Mouse (Mus musculus) fibroblast of lung, adult 2 months (primary cell): ENCODE measurements at regions not wholly inside any gene's neighbourhood (a gene's known extent, or its start where the extent isn't known, plus 50 kb on each side); places are given as distances from the start of the nearest gene placed in this dataset.

Experiments
- DNase-seq: peaks from one replicate; pipeline ENCODE4 v3.0.0-alpha.2; 2011; ENCODE audit warnings: low read depth

- no peak for DNase-seq
Measured at GRCm38 (mm10) chr9:84673327-84673726, 639.2 kb upstream of the Gm11114 start.

DNA sequence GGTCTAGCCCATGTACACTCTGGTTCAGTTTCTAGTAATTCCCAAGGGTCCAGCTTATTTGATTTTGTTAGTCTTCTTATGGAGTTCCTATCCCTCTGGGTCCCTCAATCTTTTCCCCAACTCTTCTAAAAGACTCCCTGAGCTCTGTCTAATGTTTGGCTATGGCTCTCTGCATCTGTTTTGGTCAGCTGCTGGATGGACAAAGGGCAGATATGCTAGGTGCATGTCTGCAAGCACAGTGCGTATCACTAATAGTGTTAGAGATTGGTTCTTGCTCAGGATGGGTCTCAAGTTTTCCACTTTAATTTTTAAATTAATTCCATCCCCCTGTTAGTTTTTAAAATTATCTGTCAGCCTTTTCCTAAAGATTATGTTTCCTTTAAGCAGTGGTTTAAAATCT, 634.2 kb upstream of the Gm11114 start:
- no peak for DNase-seq

GRCm38 (mm10) chr9:84718615-84719191, 593.9 kb upstream of the Gm11114 start:
- no peak for DNase-seq

GRCm38 (mm10) chr9:84719396-84719795, 593.2 kb upstream of the Gm11114 start:
- no peak for DNase-seq

DNA sequence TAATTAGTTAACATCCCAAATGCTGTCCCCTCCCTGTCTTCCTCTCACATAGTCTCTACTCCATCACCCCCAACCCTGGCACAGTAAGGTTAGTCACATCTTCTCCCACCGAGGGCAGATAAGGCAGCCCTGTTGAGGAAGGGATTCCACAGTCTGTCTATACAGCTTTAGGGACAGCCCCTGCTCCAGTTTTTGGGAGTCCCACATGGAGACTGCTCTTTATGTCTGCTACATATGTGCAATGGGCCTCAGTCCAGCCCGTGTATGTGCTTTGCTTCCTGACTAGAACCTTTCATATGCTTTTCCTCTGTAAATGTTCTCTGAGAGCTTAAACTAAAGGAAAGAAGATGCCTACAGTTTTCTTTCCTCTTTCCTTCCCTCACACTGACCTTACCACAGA, 592.1 kb upstream of the Gm11114 start:
- no peak for DNase-seq

DNA sequence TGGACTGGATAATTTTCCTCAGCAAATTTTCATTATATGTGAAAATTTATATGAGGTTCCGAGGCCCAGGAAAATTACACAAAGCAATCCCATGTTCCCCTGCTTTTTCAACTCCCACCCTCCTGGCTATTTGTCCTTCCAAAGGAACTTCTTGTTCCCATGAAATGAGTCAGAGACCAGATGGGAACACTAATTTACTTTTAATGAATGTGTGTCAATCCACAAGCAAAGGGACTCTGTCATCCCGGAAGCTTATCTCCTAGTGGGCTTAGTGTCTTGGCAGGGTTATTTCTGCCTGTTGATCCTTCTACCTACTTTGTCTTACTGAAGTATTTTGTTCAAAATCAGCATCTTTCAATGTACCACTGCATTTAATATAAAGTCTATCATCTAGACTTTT, 573.3 kb upstream of the Gm11114 start:
- no peak for DNase-seq

- no peak for DNase-seq
Measured at GRCm38 (mm10) chr9:84740336-84740735, 572.2 kb upstream of the Gm11114 start.

GRCm38 (mm10) chr9:84754332-84754731, 558.2 kb upstream of the Gm11114 start:
- no peak for DNase-seq

DNA sequence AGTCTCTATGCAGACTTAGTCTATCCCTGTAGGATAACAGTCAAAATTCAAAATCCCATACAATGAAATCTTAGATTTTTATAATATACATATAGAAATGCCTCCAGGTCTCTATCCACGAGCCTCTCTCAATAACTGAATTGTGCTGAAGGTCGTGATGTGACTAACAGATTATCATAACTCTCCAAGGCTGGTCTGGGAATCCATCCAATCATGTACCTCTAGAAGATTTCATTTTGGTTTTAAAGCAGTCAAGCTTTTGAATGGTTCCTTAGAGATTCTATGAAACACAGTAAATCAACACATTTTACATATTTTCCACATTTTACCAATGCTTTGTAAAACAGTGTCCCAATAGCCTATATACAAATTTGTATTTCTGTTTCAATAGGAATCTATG, 557.7 kb upstream of the Gm11114 start:
- no peak for DNase-seq

GRCm38 (mm10) chr9:84774348-84774747, 538.2 kb upstream of the Gm11114 start:
- peak; percentile 55 for DNase-seq

DNA sequence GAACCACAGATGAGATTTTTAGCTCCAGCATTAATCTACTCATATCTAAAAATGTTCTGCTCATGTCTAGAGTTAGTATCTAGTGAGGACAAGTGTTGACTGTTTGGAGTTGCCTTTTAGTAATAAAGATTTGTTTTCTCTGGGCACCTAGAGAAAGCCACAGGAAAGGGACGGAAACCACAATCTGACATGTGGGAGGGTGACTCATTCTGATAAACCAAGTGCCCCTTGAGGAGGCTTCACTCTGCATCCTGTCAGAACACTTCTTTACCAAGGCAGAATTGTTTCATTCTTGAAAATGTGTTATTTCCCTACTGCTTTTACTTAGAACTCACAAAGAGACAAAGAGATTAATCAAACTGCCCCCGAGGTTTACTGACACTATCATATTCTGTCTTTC, 537.4 kb upstream of the Gm11114 start:
- peak; percentile 18 for DNase-seq

GRCm38 (mm10) chr9:84779125-84779524, 533.4 kb upstream of the Gm11114 start:
- peak; percentile 30 for DNase-seq

GRCm38 (mm10) chr9:84825768-84826167, 486.8 kb upstream of the Gm11114 start:
- DNase-seq, result no peak

- DNase-seq, result no peak
Measured at GRCm38 (mm10) chr9:84828934-84829333, 483.6 kb upstream of the Gm11114 start.

DNA sequence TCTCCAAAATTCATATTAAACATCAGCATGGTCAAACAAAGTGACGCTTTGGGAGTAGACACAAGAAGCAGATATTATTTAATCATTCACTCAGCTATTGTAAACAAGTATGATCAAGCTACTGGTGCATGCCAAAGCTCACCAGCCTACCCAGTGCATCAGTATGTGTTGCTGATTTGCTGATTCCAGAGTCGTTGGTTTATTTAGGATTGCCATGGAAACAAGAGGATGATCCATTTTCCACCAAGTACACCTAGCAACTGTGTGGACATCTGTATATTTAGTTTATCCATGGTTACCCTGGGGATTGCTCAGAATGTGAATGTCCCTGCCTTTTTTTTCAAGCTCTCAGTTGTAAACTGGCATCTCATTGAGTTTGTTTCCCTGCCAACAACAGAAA, 481.9 kb upstream of the Gm11114 start:
- DNase-seq, result no peak

DNA sequence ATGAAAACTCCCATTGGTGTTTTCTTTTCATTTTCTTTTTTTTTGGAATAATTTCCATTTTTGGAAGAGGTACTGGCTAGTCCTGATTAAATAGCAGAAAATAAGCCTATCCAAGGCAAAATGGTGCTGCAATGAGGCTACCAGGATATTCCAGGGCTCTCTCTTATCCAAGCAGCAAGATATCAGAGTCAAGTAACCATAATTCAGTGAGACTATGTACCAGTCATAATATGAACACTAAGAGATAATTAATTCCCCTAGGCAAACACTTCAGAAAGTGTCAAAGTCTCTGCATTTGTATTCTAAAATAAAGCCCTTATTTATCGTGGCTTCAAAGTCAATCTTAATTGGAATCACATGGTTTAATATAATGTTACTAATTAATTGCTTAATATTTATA, 475.1 kb upstream of the Gm11114 start:
- DNase-seq, result no peak

- DNase-seq, result no peak
Measured at GRCm38 (mm10) chr9:84844021-84844420, 468.6 kb upstream of the Gm11114 start.

GRCm38 (mm10) chr9:84861600-84861999, 451.0 kb upstream of the Gm11114 start:
- no peak for DNase-seq

DNA sequence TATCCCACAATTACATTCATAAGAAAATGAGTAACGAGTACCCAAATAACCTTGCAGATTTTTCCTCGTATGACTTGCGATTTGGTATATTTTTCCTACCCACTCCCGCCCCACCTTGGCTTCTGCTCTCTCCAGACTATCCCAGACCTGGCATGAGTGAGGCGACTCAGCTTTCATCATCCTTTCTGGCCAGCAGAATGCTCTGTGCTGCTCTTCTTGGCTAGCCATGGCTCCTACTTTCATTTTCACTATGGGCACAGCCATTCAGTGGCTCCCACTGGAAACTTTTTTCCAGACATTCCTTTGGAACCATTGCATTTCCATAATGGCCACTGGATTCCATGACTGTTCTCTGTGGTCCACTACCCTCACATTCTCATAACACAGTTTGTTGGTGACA, 449.1 kb upstream of the Gm11114 start:
- DNase-seq, result peak; percentile 11

DNA sequence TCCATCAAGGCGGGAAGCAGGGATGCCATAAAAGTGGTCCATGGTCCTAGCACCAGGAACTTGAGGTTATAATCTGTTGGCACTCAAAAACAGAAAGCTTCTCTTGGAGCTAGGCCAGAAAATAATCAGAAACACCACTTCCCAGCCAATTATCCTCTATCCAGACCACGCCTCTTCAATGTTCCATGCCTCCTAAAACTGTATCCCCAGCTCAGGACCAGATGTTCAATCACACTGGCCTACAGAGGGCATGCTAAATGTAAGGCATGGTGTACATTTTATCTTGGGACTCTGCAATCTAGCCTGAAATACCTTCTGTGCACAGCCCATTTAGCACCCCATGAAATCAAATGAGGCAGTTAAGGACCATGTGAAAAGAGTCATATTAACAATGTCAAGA, 418.4 kb upstream of the Gm11114 start:
- DNase-seq, result no peak

- no peak for DNase-seq
Measured at GRCm38 (mm10) chr9:84896073-84896472, 416.5 kb upstream of the Gm11114 start.

DNA sequence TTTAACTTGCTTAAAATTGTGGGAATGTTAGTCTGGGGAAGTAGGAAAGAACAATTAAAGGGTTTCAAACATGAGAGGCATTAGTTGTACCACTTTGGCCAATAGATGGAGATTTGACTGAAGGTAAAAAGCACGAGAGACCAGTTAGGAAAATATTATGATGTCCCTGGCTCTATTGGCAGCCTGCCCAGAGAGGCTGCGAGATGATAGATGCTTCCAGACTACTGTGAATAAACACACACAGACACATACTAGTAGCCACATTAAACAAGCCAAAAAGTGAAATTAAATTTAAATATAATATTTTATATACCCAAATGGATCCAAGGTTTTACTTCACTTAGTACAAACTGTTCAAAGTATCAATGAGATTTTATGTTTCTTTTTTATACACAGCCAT, 411.9 kb upstream of the Gm11114 start:
- no peak for DNase-seq

DNA sequence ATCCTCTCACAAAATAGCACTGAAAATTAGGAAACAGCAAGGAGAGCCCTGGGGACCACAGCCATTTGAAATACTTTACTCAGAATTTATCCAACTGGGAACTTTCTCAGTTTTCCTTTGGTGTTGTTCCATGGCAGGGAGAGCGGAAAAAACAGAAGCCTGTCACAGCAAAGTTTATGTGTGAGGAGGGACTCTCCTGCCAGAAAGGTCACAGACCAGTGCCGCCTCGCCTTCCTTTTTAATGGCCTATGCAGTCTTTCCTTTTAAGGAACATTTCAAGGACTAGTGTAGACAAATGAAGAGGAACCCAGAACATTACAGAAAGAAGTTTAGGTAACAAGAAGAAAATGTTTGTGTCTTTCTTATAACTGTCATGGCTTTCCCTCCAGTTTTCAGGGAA, 406.3 kb upstream of the Gm11114 start:
- no peak for DNase-seq

DNA sequence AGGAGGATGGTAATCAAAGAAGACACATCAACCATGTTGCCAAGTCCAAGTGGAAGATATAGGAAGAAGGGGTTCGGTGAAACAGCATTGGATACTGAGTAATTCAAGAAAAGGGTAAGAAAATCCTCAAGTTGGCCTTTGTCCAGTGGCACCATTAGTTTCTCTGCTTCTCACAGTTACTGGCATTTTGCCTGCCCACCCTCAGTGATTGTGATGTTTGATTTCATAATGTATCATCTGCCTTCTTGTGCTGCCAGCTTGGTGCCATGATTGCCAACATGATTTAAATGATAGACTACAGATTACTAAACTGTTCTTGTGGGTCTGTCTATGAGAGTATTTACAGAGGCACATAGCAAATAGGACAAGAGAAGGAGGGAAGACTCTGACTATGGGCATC, 399.3 kb upstream of the Gm11114 start:
- no peak for DNase-seq

- DNase-seq, result no peak
Measured at GRCm38 (mm10) chr9:84922306-84922705, 390.3 kb upstream of the Gm11114 start.
